Mouse (Mus musculus) embryonic facial prominence, embryonic 11.5 days (tissue): Measurements from ENCODE around the gene Zdhhc3. TPM values are rescaled to one million over a fixed set of nuclear protein-coding genes. Genes with fewer than 3 reads are reported as not detected.

ENCODE experiments used
- ATAC-seq: fragments of 200-750 bp; cut with Nextera tagmentation; replicated peaks from 2 replicates; pipeline ENCODE4 v1.8.0; 2017; ENCODE audit warnings: low read depth; ENCODE audit not compliant: insufficient number of reproducible peaks, low FRiP score, low TSS enrichment
- DNase-seq: peaks from one replicate; pipeline ENCODE4 v3.0.0-alpha.2; 2015; ENCODE audit warnings: low spot score
- H3K27ac ChIP-seq: fragments of 300-500 bp; sonication (generic); replicated peaks from 2 replicates; pipeline ENCODE4 v1.5.1; 2014; ENCODE audit warnings: mild to moderate bottlenecking, low read depth, low read length, control low read depth
- H3K27me3 ChIP-seq: fragments of 300-500 bp; sonication (generic); 2 replicates; pipeline ENCODE4 v1.6.1; 2014; ENCODE audit warnings: mild to moderate bottlenecking, low read length, moderate library complexity, mixed read lengths; ENCODE audit not compliant: control insufficient read depth, insufficient read depth
- H3K36me3 ChIP-seq: fragments of 300-500 bp; sonication (generic); replicated peaks from 2 replicates; pipeline ENCODE4 v1.6.1; 2014; ENCODE audit warnings: low read depth, mild to moderate bottlenecking, low read length, moderate library complexity, mixed read lengths; ENCODE audit not compliant: control insufficient read depth, insufficient read depth
- H3K4me1 ChIP-seq: fragments of 300-500 bp; sonication (generic); 2 replicates; pipeline ENCODE4 v1.6.1; 2014; ENCODE audit warnings: low read length, mixed read lengths; ENCODE audit not compliant: control insufficient read depth, insufficient read depth
- H3K4me2 ChIP-seq: fragments of 300-500 bp; sonication (generic); 2 replicates; pipeline ENCODE4 v1.6.1; 2014; ENCODE audit warnings: low read depth, mild to moderate bottlenecking, control low read depth, low read length, moderate library complexity
- H3K4me3 ChIP-seq: fragments of 300-500 bp; sonication (generic); 2 replicates; pipeline ENCODE4 v1.5.1; 2014; ENCODE audit warnings: low read depth, low read length, control low read depth
- H3K9ac ChIP-seq: fragments of 300-500 bp; sonication (generic); replicated peaks from 2 replicates; pipeline ENCODE4 v1.6.1; 2014; ENCODE audit warnings: mild to moderate bottlenecking, control low read depth, low read length
- H3K9me3 ChIP-seq: fragments of 300-500 bp; sonication (generic); replicated peaks from 2 replicates; pipeline ENCODE4 v1.6.1; 2016; ENCODE audit warnings: mild to moderate bottlenecking, low read length, inconsistent platforms, mixed read lengths; ENCODE audit not compliant: control insufficient read depth
- WGBS: fragments of 180-500 bp; shearing (Covaris S2); extraction: QIAGEN DNeasy Blood & Tissue Kit; methylation state at CpG from one replicate; pipeline ENCODE4 v1.1.7; 2014; 5-methylcytosine and 5-hydroxymethylcytosine counted together
- polyA plus RNA-seq: library from polyadenylated mRNA; unstranded; fragments of >200 nt; fragmentation: Nextera tagmentation; extraction: Ambion mirVana; gene quantifications from 2 replicates; pipeline ENCODE4 v1.2.1, GENCODE M21; 2014

Gene Zdhhc3
- polyA plus RNA-seq, 1 experiment from 2014 or later = 56.9 TPM

DNA sequence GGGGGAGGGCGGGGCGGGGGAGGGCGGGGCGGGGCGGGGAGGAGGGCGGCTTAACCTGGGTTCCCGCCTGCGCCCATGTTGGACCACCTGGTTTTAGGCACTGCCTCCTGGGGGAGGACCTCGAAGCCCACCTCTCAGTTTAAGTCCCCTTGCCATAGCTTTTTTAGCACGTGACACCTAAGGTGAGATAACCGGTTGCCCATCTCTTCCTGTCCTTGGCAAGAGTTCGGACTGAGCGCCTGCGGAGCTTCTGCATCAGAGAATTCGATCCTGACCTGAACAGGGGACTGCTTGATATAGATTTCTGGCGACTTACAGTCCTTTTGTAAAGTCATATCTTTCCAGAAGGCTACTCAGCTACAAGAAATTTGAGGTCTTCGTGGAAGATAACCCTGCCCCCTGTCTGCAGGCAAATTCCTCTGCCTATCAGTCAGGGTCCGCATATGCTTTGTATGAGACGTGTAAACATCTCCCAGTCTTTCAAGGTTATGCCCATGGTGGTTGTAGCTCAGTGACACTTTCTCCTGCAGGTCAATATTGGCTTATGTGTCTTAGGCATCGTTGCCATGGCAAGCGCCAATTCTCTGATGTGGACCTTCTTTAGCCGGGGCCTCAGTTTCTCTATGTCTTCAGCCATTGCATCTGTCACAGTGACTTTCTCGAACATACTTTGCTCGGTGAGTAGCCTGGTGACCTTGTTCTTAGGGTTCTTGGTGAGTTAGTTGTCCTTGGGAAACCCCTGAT lies 91.2 kb downstream of the Zdhhc3 start:
- Histone ChIP-seq H3K9ac (0 out of 2 replicates have a peak overlapping the region, but pooled peaks have one; percentile 15), H3K9me3 (no peaks in the 10 kb centered on the region), H3K4me1 (no peaks in the 10 kb centered on the region), H3K36me3 (no peaks in the 10 kb centered on the region), H3K27me3 (no peaks in the 10 kb centered on the region), H3K4me3 (peak overlapping the region; percentile 66), H3K4me2 (peak overlapping the region; percentile 78), H3K27ac (no peak overlapping the region)
- ATAC-seq (peak; percentile 1; the same call in 1 of the 2 replicates), DNase-seq (peak; percentile 58)
- WGBS = 37% methylated on average over 19 of the region's 24 CpGs

GRCm38 (mm10) chr9:123020995-123021631 lies 91.9 kb downstream of the Zdhhc3 start, which contains the start of gene Tmem42:
Gene Tmem42 (plus strand): TSS chr9:123021326.
- no peaks in the 10 kb centered on the region for H3K9me3 ChIP-seq
- under 1% methylated on average over 45 of the region's 69 CpGs for WGBS
- H3K27me3 ChIP-seq = no peaks in the 10 kb centered on the region
- H3K36me3 ChIP-seq = no peaks in the 10 kb centered on the region
- peak; percentile 90 for DNase-seq
- H3K9ac ChIP-seq = peak within 1 kb of the TSS; percentile 85
- peak within 1 kb of the TSS; percentile 66 for H3K4me3 ChIP-seq
- H3K27ac ChIP-seq = peak within 1 kb of the TSS; percentile 84
- no peaks in the 10 kb centered on the region for H3K4me1 ChIP-seq
- ATAC-seq = peak; percentile 98
- H3K4me2 ChIP-seq = peak within 1 kb of the TSS; percentile 78

Other genes with a start within 250 kb of the Zdhhc3 start
- 67.3 and 70.2 TPM in 2 replicates for gene Zfp445, start 247.2 kb downstream of the Zdhhc3 start, polyA plus RNA-seq
- 2.0 and 2.8 TPM in 2 replicates for gene Zkscan7, start 227.5 kb downstream of the Zdhhc3 start, polyA plus RNA-seq
- 31.0 and 32.1 TPM in 2 replicates for gene Zfp105, start 190.1 kb downstream of the Zdhhc3 start, polyA plus RNA-seq
- gene 1110059G10Rik, start 162.2 kb downstream of the Zdhhc3 start, polyA plus RNA-seq = 32.3 and 37.5 TPM in 2 replicates
- gene Kif15, start 162.2 kb downstream of the Zdhhc3 start, polyA plus RNA-seq = 49.4 and 52.5 TPM in 2 replicates
- 12.8 and 17.7 TPM in 2 replicates for gene Tmem42, start 91.9 kb downstream of the Zdhhc3 start, polyA plus RNA-seq
- 0.38 and 0.52 TPM in 2 replicates for gene Tgm4, start 78.5 kb downstream of the Zdhhc3 start, polyA plus RNA-seq
- 106 and 109 TPM in 2 replicates for gene Exosc7, start within 50 bp of the Zdhhc3 start, polyA plus RNA-seq
- not detected in 2 replicates for gene Clec3b, start 37.7 kb upstream of the Zdhhc3 start, polyA plus RNA-seq
- gene Cdcp1, start 102.8 kb upstream of the Zdhhc3 start, polyA plus RNA-seq = 3.0 and 3.8 TPM in 2 replicates
- gene Tmem158, start 147.6 kb upstream of the Zdhhc3 start, polyA plus RNA-seq = 3.9 and 4.9 TPM in 2 replicates